Mouse (Mus musculus) liver, embryonic 13.5 days (tissue): Measurements from ENCODE around the gene Dmp1. TPM values are rescaled to one million over a fixed set of nuclear protein-coding genes. Genes with fewer than 3 reads are reported as not detected.

Experiments used
- ATAC-seq: fragments of 200-750 bp; cut with Nextera tagmentation; 2 replicates; pipeline ENCODE4 v1.8.0; 2017; ENCODE audit warnings: low read depth, mild to moderate bottlenecking, moderate number of reproducible peaks, moderate library complexity
- DNase-seq: peaks from one replicate; pipeline ENCODE4 v3.0.0; 2022
- H3K27ac ChIP-seq: fragments of 300-500 bp; sonication (generic); 2 replicates; pipeline ENCODE4 v1.5.1; 2015; ENCODE audit warnings: moderate library complexity, mild to moderate bottlenecking, inconsistent platforms
- H3K27me3 ChIP-seq: fragments of 300-500 bp; sonication (generic); 2 replicates; pipeline ENCODE4 v1.6.1; 2015; ENCODE audit warnings: mild to moderate bottlenecking, inconsistent platforms
- H3K36me3 ChIP-seq: fragments of 300-500 bp; sonication (generic); 2 replicates; pipeline ENCODE4 v1.6.1; 2015; ENCODE audit warnings: mild to moderate bottlenecking, inconsistent platforms
- H3K4me1 ChIP-seq: fragments of 300-500 bp; sonication (generic); replicated peaks from 2 replicates; pipeline ENCODE4 v1.6.1; 2015; ENCODE audit warnings: inconsistent platforms
- H3K4me2 ChIP-seq: fragments of 300-500 bp; sonication (generic); 2 replicates; pipeline ENCODE4 v1.6.1; 2015; ENCODE audit warnings: inconsistent platforms, mild to moderate bottlenecking, moderate library complexity
- H3K4me3 ChIP-seq: fragments of 300-500 bp; sonication (generic); replicated peaks from 2 replicates; pipeline ENCODE4 v1.5.1; 2015; ENCODE audit warnings: mild to moderate bottlenecking, inconsistent platforms
- H3K9ac ChIP-seq: fragments of 300-500 bp; sonication (generic); 2 replicates; pipeline ENCODE4 v1.6.1; 2015; ENCODE audit warnings: mild to moderate bottlenecking, inconsistent platforms
- H3K9me3 ChIP-seq: fragments of 300-500 bp; sonication (generic); replicated peaks from 2 replicates; pipeline ENCODE4 v1.6.1; 2016; ENCODE audit warnings: inconsistent platforms
- WGBS: fragments of 180-500 bp; shearing (Covaris S2); methylation state at CpG from one replicate; pipeline ENCODE4 v1.1.7; 2015; ENCODE audit not compliant: insufficient replicate concordance; 5-methylcytosine and 5-hydroxymethylcytosine counted together
- polyA plus RNA-seq: library from polyadenylated mRNA; unstranded; fragments of >200 nt; fragmentation: Nextera tagmentation; extraction: Ambion mirVana; gene quantifications from 2 replicates; pipeline ENCODE4 v1.2.1, GENCODE M21; 2015

The Dmp1 gene
- not detected in 2 replicates for polyA plus RNA-seq

DNA sequence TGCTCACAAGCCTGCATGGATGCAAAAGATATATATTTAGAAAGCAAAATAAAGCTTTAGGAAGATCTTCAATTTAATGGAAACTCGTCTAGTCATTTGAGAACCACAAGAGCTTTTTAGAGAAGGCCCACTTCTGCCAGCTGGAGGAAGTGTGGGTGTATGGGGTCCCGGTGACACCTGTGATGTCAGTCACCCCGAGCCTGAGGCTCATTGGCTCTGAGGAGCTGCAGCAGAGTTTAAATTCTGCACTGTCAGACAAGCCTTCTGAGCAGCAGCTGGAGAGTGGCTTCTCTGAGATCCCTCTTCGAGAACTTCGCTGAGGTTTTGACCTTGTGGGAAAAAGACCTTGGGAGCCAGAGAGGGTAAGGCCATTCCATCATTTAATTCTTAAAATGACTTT is at the start of gene Dmp1:
Gene Dmp1 (plus strand): TSS at position 263 of the 400 bp plus-strand sequence.
- no peaks in the 10 kb centered on the region for H3K36me3 ChIP-seq
- H3K9me3 ChIP-seq: no peaks in the 10 kb centered on the region
- 48% methylated on average over 5 of the region's 5 CpGs for WGBS
- ATAC-seq: no peak
- no peak within 1 kb of the TSS for H3K4me3 ChIP-seq
- no peak within 1 kb of the TSS for H3K27ac ChIP-seq
- no peak for DNase-seq
- no peak within 1 kb of the TSS for H3K4me2 ChIP-seq
- no peak within 1 kb of the TSS for H3K9ac ChIP-seq
- no peaks in the 10 kb centered on the region for H3K4me1 ChIP-seq
- H3K27me3 ChIP-seq: no peaks in the 10 kb centered on the region

DNA sequence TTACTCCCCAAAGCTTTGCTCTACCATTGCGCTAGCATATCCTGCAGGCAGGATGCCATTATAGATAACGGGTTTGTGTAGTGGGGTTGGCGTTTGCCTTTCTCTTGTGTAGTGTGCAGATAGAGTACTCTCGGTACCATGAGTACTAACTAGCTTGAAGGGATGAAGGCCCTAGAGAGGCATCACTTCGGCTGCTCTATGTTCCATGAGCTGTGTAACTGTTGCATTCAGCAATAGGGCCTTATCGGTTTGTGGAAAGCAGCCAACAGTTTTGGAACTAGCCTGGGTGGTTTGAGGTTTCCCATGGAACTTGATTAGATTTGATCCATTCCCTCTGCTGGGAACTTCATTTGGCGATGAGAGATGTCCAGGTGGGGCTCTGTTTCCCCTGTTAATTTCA is 44.7 kb upstream of the Dmp1 start:
- H3K27me3 ChIP-seq: no peaks in the 10 kb centered on the region
- DNase-seq: no peak
- no peak for ATAC-seq
- H3K4me3 ChIP-seq: no peak overlapping the region
- no peaks in the 10 kb centered on the region for H3K36me3 ChIP-seq
- H3K4me1 ChIP-seq: no peaks in the 10 kb centered on the region
- H3K9me3 ChIP-seq: no peaks in the 10 kb centered on the region
- no peak overlapping the region for H3K9ac ChIP-seq
- no peak overlapping the region for H3K27ac ChIP-seq
- H3K4me2 ChIP-seq: no peak overlapping the region
- WGBS: 67% methylated on average over 7 of the region's 7 CpGs

DNA sequence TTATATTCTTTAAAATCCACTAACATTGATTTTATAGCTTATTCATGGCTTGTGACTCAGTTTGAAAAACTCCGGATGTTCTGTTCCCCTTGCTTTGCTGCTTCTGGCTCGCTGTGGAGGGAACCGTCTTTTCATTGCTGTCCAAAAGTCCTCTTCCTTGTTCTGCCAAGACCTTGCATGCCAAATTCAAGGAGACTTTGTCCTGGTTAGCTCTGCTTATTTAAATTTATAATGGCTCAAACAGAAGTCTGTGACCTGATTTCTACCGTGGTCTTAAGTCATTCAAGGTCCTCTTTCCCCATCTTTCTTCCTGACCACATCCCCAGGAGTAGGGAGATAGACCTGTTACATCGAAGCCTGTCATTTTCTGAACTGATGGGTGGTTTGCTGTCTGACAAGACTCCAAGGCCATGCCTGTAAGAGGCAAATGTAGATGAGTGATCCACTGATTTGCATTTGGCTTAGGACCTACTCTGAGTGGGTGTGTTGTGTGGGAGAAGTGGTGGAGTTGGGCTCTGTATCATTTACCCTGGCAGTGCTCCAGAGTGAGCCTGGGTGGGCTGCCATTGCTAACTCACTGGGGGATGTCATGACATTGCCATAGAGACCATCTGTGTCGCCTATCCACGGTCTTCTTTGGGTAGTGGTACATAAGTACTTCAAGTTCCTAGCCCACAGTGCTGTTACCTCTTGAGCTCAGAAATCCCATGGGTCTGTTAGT is 43.9 kb upstream of the Dmp1 start:
- H3K9me3 ChIP-seq: no peaks in the 10 kb centered on the region
- WGBS: 62% methylated on average over 7 of the region's 7 CpGs
- H3K27me3 ChIP-seq: no peaks in the 10 kb centered on the region
- H3K27ac ChIP-seq: no peak overlapping the region
- H3K9ac ChIP-seq: no peak overlapping the region
- H3K4me1 ChIP-seq: no peaks in the 10 kb centered on the region
- DNase-seq: no peak
- ATAC-seq: no peak
- no peak overlapping the region for H3K4me3 ChIP-seq
- no peaks in the 10 kb centered on the region for H3K36me3 ChIP-seq
- no peak overlapping the region for H3K4me2 ChIP-seq

DNA sequence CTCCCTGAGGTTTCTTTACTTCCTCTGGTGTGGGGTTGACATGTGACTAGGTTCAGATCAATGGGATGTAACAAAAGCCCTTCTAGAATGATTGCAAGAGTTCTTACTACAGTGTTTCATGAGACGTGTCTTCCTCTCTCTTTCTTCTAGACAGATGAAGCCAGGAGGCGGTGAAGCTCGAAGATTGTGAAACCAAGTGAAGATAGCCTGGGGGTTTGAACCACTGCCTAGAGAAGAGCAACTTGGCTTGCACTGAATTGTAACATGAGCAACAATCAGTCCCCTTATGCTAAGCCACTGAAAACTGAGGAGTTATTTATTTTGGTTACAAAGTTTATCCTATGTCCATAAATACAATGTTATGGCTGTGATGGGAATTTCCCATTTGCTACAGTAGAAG is 41.8 kb upstream of the Dmp1 start:
- Histone ChIP-seq H3K4me2 (no peak overlapping the region), H3K4me1 (no peaks in the 10 kb centered on the region), H3K9me3 (no peaks in the 10 kb centered on the region), H3K36me3 (no peaks in the 10 kb centered on the region), H3K9ac (no peak overlapping the region), H3K27ac (no peak overlapping the region), H3K4me3 (no peak overlapping the region), H3K27me3 (no peaks in the 10 kb centered on the region)
- ATAC-seq (no peak), DNase-seq (no peak)
- WGBS: 66% methylated on average over 3 of the region's 3 CpGs

DNA sequence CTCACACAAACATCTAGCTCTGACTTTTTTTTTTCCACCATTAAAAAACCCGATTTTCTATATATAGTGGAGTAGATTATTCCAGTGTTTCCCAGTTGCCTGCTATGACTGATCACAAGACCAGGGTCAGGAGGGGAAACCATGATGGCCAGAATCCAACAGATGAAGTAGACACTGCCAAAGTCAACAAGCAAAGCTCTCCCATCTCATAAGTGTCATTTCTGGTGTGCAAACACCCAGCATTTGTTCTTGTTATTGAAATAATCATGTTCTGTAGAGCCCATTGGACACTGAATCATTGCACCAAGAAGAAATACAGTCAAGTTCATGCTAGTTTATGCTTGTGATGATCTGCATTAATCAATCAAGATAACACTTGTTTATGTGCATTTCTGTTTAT is 41.0 kb upstream of the Dmp1 start:
- no peak overlapping the region for H3K4me2 ChIP-seq
- 44% methylated on average over 1 of the region's 1 CpGs for WGBS
- H3K9me3 ChIP-seq: no peaks in the 10 kb centered on the region
- no peak overlapping the region for H3K9ac ChIP-seq
- H3K4me1 ChIP-seq: no peaks in the 10 kb centered on the region
- H3K27me3 ChIP-seq: no peaks in the 10 kb centered on the region
- DNase-seq (no peak), ATAC-seq (no peak)
- no peaks in the 10 kb centered on the region for H3K36me3 ChIP-seq
- H3K4me3 ChIP-seq: no peak overlapping the region
- H3K27ac ChIP-seq: no peak overlapping the region

DNA sequence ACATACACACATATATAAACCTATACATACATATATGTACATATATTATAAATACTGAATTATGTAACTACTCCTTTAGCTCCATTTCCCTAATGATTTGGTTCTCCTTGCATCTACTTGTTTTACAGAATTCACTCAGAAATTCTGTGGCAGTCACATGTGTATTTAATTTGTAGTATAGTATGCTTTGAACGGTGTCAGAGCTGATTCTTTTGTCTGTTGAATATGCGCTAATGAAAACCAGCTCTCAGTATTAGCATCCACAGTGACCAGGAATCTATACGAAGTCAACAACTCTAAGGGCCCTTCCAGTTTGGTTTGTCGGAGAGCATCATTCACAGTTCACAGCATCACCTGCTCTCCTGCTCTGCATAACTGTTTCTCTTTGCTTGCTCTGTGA is 38.9 kb upstream of the Dmp1 start:
- no peak overlapping the region for H3K27ac ChIP-seq
- 68% methylated on average over 4 of the region's 4 CpGs for WGBS
- no peaks in the 10 kb centered on the region for H3K36me3 ChIP-seq
- H3K9ac ChIP-seq: no peak overlapping the region
- H3K9me3 ChIP-seq: no peaks in the 10 kb centered on the region
- H3K4me3 ChIP-seq: no peak overlapping the region
- ATAC-seq (no peak), DNase-seq (no peak)
- H3K4me2 ChIP-seq: no peak overlapping the region
- no peaks in the 10 kb centered on the region for H3K27me3 ChIP-seq
- no peaks in the 10 kb centered on the region for H3K4me1 ChIP-seq

DNA sequence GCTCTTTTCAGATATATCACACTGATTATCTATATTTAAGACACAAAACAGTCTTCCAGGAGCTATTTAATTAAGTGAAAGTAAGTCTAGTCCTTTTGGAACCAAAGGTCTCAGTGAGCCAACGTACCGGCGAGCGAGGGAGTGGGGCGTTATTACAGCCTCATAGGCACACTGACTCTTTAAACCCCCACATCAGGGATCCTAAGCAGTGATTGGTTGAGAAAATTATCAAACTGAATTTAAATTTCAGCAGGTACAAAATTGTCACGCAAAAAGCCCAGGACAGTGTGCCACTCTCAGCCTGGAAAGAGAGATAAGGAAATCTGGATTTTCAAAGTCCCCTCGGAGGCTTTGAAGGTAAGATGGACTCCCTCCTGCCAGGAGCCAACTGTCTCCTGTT is 32.0 kb upstream of the Dmp1 start, which contains the start of gene Dspp:
Gene Dspp (plus strand): TSS at position 301 of the 400 bp plus-strand sequence.
- ATAC-seq (no peak), DNase-seq (no peak)
- no peak within 1 kb of the TSS for H3K9ac ChIP-seq
- H3K4me1 ChIP-seq: no peaks in the 10 kb centered on the region
- H3K27me3 ChIP-seq: no peaks in the 10 kb centered on the region
- H3K27ac ChIP-seq: no peak within 1 kb of the TSS
- H3K36me3 ChIP-seq: no peaks in the 10 kb centered on the region
- no peak within 1 kb of the TSS for H3K4me3 ChIP-seq
- no peak within 1 kb of the TSS for H3K4me2 ChIP-seq
- H3K9me3 ChIP-seq: no peaks in the 10 kb centered on the region
- 78% methylated on average over 7 of the region's 7 CpGs for WGBS

DNA sequence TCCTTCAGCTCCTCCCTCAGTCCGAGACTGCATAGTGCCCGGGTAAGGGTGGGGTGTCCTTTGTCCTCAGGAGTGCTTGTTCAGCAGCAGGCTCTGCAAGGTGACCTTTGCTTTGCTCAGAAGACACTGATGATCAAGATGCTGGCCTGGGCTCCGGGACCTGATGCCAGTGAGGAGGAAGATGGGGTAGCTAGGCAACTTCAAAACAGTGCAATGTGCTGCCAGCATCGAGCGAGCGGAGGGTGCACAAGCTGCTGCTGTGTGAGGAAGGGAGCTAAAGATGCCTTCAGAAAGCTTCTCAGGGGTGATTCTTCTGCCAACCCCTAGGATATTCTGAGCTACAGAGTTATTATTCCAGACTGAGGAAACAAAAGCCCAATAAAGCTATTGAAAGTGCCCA is 29.3 kb upstream of the Dmp1 start:
- no peak overlapping the region for H3K27ac ChIP-seq
- no peak overlapping the region for H3K4me2 ChIP-seq
- no peak overlapping the region for H3K9ac ChIP-seq
- no peaks in the 10 kb centered on the region for H3K36me3 ChIP-seq
- H3K4me3 ChIP-seq: no peak overlapping the region
- H3K9me3 ChIP-seq: no peaks in the 10 kb centered on the region
- H3K27me3 ChIP-seq: no peaks in the 10 kb centered on the region
- ATAC-seq: no peak
- no peaks in the 10 kb centered on the region for H3K4me1 ChIP-seq
- WGBS: 69% methylated on average over 6 of the region's 6 CpGs
- DNase-seq: no peak

DNA sequence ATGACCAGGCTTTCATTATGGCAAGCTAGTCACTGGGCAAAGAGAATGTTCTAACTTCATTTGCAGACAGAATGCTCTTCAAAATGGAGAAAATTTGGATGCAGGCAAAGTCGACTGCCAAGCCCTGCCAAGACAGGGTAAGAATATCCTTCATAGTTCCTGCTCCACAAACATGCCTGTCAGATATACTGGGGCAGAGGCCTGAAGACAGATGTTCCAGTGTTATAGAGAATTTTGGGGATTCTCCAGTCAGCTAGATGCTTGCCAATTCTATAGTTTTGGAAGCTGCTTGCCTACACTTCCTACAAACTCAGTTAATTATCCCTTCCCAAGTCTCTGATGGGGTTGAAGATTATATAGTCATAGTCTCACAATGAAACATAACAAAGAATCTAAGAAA is 18.7 kb upstream of the Dmp1 start:
- DNase-seq (no peak), ATAC-seq (no peak)
- H3K36me3 ChIP-seq: no peaks in the 10 kb centered on the region
- WGBS: 50% methylated on average over 1 of the region's 1 CpGs
- no peaks in the 10 kb centered on the region for H3K4me1 ChIP-seq
- no peak overlapping the region for H3K27ac ChIP-seq
- no peak overlapping the region for H3K4me2 ChIP-seq
- no peak overlapping the region for H3K9ac ChIP-seq
- no peaks in the 10 kb centered on the region for H3K27me3 ChIP-seq
- H3K4me3 ChIP-seq: no peak overlapping the region
- no peaks in the 10 kb centered on the region for H3K9me3 ChIP-seq

DNA sequence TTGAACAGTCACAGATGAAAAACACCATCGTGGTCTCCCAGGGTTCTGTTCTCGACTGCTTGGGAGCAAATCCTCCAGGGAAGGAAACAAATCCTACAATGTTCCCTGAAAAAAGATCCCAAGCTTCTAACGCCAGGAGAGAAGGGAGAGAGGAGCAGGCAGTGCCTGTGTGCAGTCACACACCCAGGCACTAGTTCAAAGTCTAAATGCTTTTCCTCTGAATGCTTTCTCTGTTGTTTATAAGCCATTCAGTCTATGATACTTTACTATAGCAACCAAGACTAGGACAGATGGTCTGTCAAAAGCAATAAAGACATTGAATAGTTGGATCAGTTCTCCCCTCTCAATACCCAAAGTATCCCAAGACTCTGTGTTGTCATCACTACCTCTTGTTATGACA is 15.1 kb upstream of the Dmp1 start:
- Histone ChIP-seq H3K4me2 (no peak overlapping the region), H3K4me3 (no peak overlapping the region), H3K36me3 (no peaks in the 10 kb centered on the region), H3K9me3 (no peaks in the 10 kb centered on the region), H3K4me1 (no peaks in the 10 kb centered on the region), H3K9ac (no peak overlapping the region), H3K27me3 (no peaks in the 10 kb centered on the region), H3K27ac (no peak overlapping the region)
- no peak for ATAC-seq
- no peak for DNase-seq
- WGBS: 46% methylated on average over 3 of the region's 3 CpGs

DNA sequence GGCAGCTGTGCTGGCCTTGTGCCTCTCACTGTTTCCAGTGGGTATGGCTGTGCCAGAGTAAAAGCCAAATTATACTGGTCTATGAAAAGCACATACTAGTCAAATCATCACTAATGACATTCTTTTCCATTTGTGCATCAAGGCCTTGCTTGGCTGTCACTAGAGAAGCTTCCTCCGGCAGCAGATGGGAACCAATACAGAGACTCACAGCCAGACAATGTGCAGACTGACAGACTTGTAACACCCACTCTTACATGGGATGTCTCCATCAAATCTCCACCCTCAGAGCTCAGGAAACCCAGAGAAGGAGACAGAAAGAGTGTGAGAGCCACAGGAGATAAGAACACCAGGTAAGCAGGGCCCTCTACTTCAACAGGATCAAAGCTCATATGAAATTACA is 7.3 kb upstream of the Dmp1 start:
- no peaks in the 10 kb centered on the region for H3K4me1 ChIP-seq
- 82% methylated on average over 1 of the region's 1 CpGs for WGBS
- H3K27me3 ChIP-seq: no peaks in the 10 kb centered on the region
- H3K9me3 ChIP-seq: no peaks in the 10 kb centered on the region
- no peak overlapping the region for H3K4me2 ChIP-seq
- no peak overlapping the region for H3K4me3 ChIP-seq
- H3K27ac ChIP-seq: no peak overlapping the region
- no peak for ATAC-seq
- H3K36me3 ChIP-seq: no peaks in the 10 kb centered on the region
- no peak overlapping the region for H3K9ac ChIP-seq
- no peak for DNase-seq

DNA sequence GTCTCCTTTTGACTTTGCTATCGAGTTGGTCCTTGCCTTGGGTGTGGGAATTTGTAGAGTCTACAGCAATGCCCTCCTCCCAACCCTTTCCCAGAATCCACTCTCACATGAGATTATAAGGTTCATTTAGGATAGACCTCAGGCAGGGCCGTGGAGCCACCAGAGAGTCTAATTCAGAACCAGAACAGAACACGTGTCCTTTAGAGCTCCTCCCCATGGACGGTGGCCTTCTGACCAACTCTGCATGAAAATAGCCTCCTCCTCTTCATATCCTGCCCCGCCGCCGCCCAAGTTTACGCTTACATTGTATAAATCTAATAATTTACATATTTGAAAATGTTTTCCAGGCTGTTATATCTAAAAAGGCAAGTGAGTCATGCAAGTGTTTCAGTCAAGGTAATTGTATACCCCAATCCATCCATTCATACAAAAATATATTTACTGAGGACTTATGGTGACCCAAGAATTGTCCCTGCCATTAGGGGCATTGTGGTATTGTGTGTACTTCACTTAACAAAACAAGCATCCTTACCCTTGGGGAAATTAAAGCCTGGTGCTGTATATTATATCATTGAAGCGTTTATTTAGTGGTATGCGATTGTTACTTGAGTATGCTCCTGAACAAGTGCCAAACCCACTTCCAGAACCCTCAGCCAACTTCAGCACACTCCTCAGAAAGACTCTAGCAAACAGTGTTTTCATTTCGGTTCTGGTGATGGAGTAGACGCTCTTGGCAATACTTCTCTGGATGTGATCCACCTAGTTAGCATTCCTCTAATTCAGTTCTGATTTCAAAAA is 1.1 kb upstream of the Dmp1 start:
- Histone ChIP-seq H3K4me2 (no peak overlapping the region), H3K4me1 (no peaks in the 10 kb centered on the region), H3K4me3 (no peak overlapping the region), H3K27me3 (no peaks in the 10 kb centered on the region), H3K9me3 (no peaks in the 10 kb centered on the region), H3K9ac (no peak overlapping the region), H3K27ac (no peak overlapping the region), H3K36me3 (no peaks in the 10 kb centered on the region)
- ATAC-seq (no peak), DNase-seq (no peak)
- 78% methylated on average over 12 of the region's 12 CpGs for WGBS
